33 mouse cellular contexts compared by ENCODE assay signal in genomic region chr11:58804393-58804792, GRCm38 (mm10). TPM values are rescaled to one million over a fixed set of nuclear protein-coding genes. Genes with fewer than 3 reads are reported as not detected.
DNase-seq lines count a peak whose midpoint lies in the region; ATAC-seq and TF ChIP-seq lines count a peak whose summit lies in the region.
"Had no signal": no experiment of that assay in that cellular context is flagged by ENCODE, and none has a peak within 500 bp of the region (broad histone marks: within the 10 kb centered on the region; RNA-seq: fewer than 3 reads in every experiment).

No protein-coding gene starts in this region.

- no peak overlapping the region for H3K9ac ChIP-seq in liver, adult 2 months (ENCODE audit: low read depth, low read length)
- no peak overlapping the region for H3K9ac ChIP-seq in intestine, postnatal 0 days (ENCODE audit: low read depth, low read length)
- H3K9ac ChIP-seq in stomach, embryonic 15.5 days: no peak overlapping the region
- H3K9ac ChIP-seq: embryonic facial prominence, embryonic 13.5 days; forebrain, embryonic 13.5 days; hindbrain, embryonic 12.5 days; hindbrain, embryonic 15.5 days had no signal

- H3K4me2 ChIP-seq in intestine, postnatal 0 days (replicated peaks; ENCODE audit: low read depth): no peak overlapping the region
- H3K4me2 ChIP-seq in stomach, embryonic 15.5 days: no peak overlapping the region
- H3K4me2 ChIP-seq: embryonic facial prominence, embryonic 13.5 days; forebrain, embryonic 13.5 days; heart, embryonic 11.5 days; hindbrain, embryonic 12.5 days; hindbrain, embryonic 15.5 days had no signal

- TF ChIP-seq POLR2A in liver, adult 2 months (IDR thresholded peaks at IDR 0.05; ENCODE audit: extremely low read depth, insufficient read depth, low read length): no peak

- no peaks in the 10 kb centered on the region for H3K9me3 ChIP-seq in intestine, postnatal 0 days (ENCODE audit: control insufficient read depth)
- H3K9me3 ChIP-seq in stomach, embryonic 15.5 days: no peaks in the 10 kb centered on the region
- H3K9me3 ChIP-seq in midbrain, embryonic 10.5 days (replicated peaks): no peaks in the 10 kb centered on the region
- H3K9me3 ChIP-seq: embryonic facial prominence, embryonic 13.5 days; forebrain, embryonic 13.5 days; G1E; hindbrain, embryonic 12.5 days; hindbrain, embryonic 15.5 days had no signal

- ATAC-seq in intestine, postnatal 0 days: 0 out of 2 replicates have a peak, but pooled peaks have one; percentile 25
- peak; percentile 76; the same call in 1 of the 2 replicates for ATAC-seq in stomach, embryonic 15.5 days (ENCODE audit: insufficient read depth, low FRiP score, low read depth)
- ATAC-seq: forebrain, embryonic 13.5 days; forebrain, embryonic 16.5 days; Patski had no signal

- peaks cover 7% of the 10 kb centered on the region for H3K4me1 ChIP-seq in liver, adult 2 months (ENCODE audit: control insufficient read depth, insufficient read depth, low read length)
- 0 out of 2 replicates have a peak, but pooled peaks cover 2% of the 10 kb centered on the region for H3K4me1 ChIP-seq in intestine, postnatal 0 days (replicated peaks; ENCODE audit: control insufficient read depth, insufficient read depth, low read length)
- 0 out of 2 replicates have a peak, but pooled peaks cover 8% of the 10 kb centered on the region for H3K4me1 ChIP-seq in stomach, embryonic 15.5 days
- H3K4me1 ChIP-seq in midbrain, embryonic 10.5 days: peaks cover 16% of the 10 kb centered on the region

- H3K79me2 ChIP-seq in liver, adult 2 months (ENCODE audit: control insufficient read depth, insufficient read depth, low read length): no peaks in the 10 kb centered on the region

- WGBS in liver, adult 2 months: 17% methylated on average over 2 of the region's 2 CpGs
- WGBS in intestine, postnatal 0 days: 14% methylated on average over 2 of the region's 2 CpGs
- 18% methylated on average over 2 of the region's 2 CpGs for WGBS in stomach, embryonic 15.5 days
- 77% methylated on average over 2 of the region's 2 CpGs for WGBS in midbrain, embryonic 10.5 days

- no peaks in the 10 kb centered on the region for H3K27me3 ChIP-seq in liver, adult 2 months (ENCODE audit: control insufficient read depth, insufficient read depth, low read length)
- H3K27me3 ChIP-seq in intestine, postnatal 0 days (replicated peaks; ENCODE audit: control insufficient read depth, insufficient read depth, low read length): no peaks in the 10 kb centered on the region
- no peaks in the 10 kb centered on the region for H3K27me3 ChIP-seq in stomach, embryonic 15.5 days (replicated peaks)
- no peaks in the 10 kb centered on the region for H3K27me3 ChIP-seq in midbrain, embryonic 10.5 days (ENCODE audit: low read depth, poor library complexity, severe bottlenecking)
- H3K27me3 ChIP-seq: embryonic facial prominence, embryonic 13.5 days; forebrain, embryonic 13.5 days; hindbrain, embryonic 12.5 days; hindbrain, embryonic 15.5 days had no signal

- TF ChIP-seq CTCF in liver, adult 2 months (IDR thresholded peaks at IDR 0.05; ENCODE audit: low read depth, low read length): no peak
- no peak for TF ChIP-seq CTCF in intestine, postnatal 0 days (IDR thresholded peaks at IDR 0.05; ENCODE audit: low read depth)

- DNase-seq in liver, adult 2 months (ENCODE audit: extremely low read depth, low read depth, low spot score): peak; percentile 6
- DNase-seq in liver: no peak
- peak; percentile 45 for DNase-seq in yolk sac, embryonic 10.5 days (ENCODE audit: low spot score)
- no peak for DNase-seq in ovary, postnatal 10 days (ENCODE audit: low spot score)
- no peak for DNase-seq in midbrain, embryonic 10.5 days (ENCODE audit: low spot score)
- DNase-seq in embryo, embryonic 11 days: no peak
- DNase-seq: adrenal gland, postnatal 10 days; adrenal gland, postnatal 36 days; B cell, adult 2 months; cerebellum, adult 18-20 months; cerebellum, adult 9-10 months; cerebellum, postnatal 14 days; gastrocnemius, adult 2 months; gastrocnemius, postnatal 14 days had no signal

- no peak overlapping the region for H3K27ac ChIP-seq in liver, adult 2 months (replicated peaks; ENCODE audit: insufficient read depth, low read depth, low read length)
- H3K27ac ChIP-seq in intestine, postnatal 0 days (ENCODE audit: low read depth, low read length): no peak overlapping the region
- peak overlapping the region; percentile 48; the same call in 1 of the 2 replicates for H3K27ac ChIP-seq in stomach, embryonic 15.5 days
- H3K27ac ChIP-seq in midbrain, embryonic 10.5 days (replicated peaks): no peak overlapping the region
- H3K27ac ChIP-seq: embryonic facial prominence, embryonic 13.5 days; forebrain, embryonic 13.5 days; gastrocnemius, adult 2 months; hindbrain, embryonic 12.5 days; hindbrain, embryonic 15.5 days had no signal

- no peaks in the 10 kb centered on the region for H3K36me3 ChIP-seq in liver, adult 2 months (ENCODE audit: control insufficient read depth, insufficient read depth, low read length)
- H3K36me3 ChIP-seq in intestine, postnatal 0 days (ENCODE audit: control insufficient read depth, insufficient read depth): no peaks in the 10 kb centered on the region
- H3K36me3 ChIP-seq in stomach, embryonic 15.5 days: no peaks in the 10 kb centered on the region
- H3K36me3 ChIP-seq in midbrain, embryonic 10.5 days: no peaks in the 10 kb centered on the region
- H3K36me3 ChIP-seq: embryonic facial prominence, embryonic 13.5 days; G1E; hindbrain, embryonic 12.5 days; hindbrain, embryonic 15.5 days had no signal

- no peak overlapping the region for H3K4me3 ChIP-seq in liver, adult 2 months (ENCODE audit: insufficient read depth, low read depth, low read length)
- no peak overlapping the region for H3K4me3 ChIP-seq in intestine, postnatal 0 days (ENCODE audit: low read depth, low read length)
- no peak overlapping the region for H3K4me3 ChIP-seq in stomach, embryonic 15.5 days (replicated peaks)
- no peak overlapping the region for H3K4me3 ChIP-seq in midbrain, embryonic 10.5 days
- H3K4me3 ChIP-seq: embryonic facial prominence, embryonic 13.5 days; erythroblast, embryonic 14.5 days; forebrain, embryonic 13.5 days; gastrocnemius, adult 2 months; hindbrain, embryonic 12.5 days; hindbrain, embryonic 15.5 days had no signal

RNA-seq across cellular contexts. Expression of gene Fam183b, which starts 2.6 kb away (rescaled TPM):
- total RNA-seq in liver, adult 2 months (2014; rRNA removed): not detected in 2 replicates
- polyA plus RNA-seq in liver, adult 2 months (2012; rRNA removed): not detected in 2 replicates
- polyA plus RNA-seq in intestine, postnatal 0 days (2015; fragmentation: Nextera tagmentation; extraction: Ambion mirVana): 1.9 and 4.1 TPM in 2 replicates
- polyA plus RNA-seq in stomach, embryonic 15.5 days (2015; fragmentation: Nextera tagmentation; extraction: Ambion mirVana): 9.6 and 14.0 TPM in 2 replicates
- 3.8 and 6.1 TPM in 2 replicates for polyA plus RNA-seq in midbrain, embryonic 10.5 days (2016; fragmentation: Nextera tagmentation; extraction: Ambion mirVana)
- total RNA-seq: G1E; gastrocnemius, adult 2 months; gastrocnemius, postnatal 14 days; heart, postnatal 25 days; hematopoietic stem cell, adult 5-6 weeks had no signal
- polyA plus RNA-seq: embryonic facial prominence, embryonic 13.5 days; erythroblast, embryonic 14.5 days; G1E; Patski had no signal

RNA-seq across cellular contexts. Expression of gene Olfr313, which starts 10.4 kb away (rescaled TPM):
- not detected in 2 replicates for total RNA-seq in liver, adult 2 months (2014; rRNA removed)
- polyA plus RNA-seq in liver, adult 2 months (2012; rRNA removed): not detected in 2 replicates
- polyA plus RNA-seq in intestine, postnatal 0 days (2015; fragmentation: Nextera tagmentation; extraction: Ambion mirVana): not detected in 2 replicates
- not detected in 2 replicates for polyA plus RNA-seq in stomach, embryonic 15.5 days (2015; fragmentation: Nextera tagmentation; extraction: Ambion mirVana)
- polyA plus RNA-seq in midbrain, embryonic 10.5 days (2016; fragmentation: Nextera tagmentation; extraction: Ambion mirVana): not detected in 2 replicates
- total RNA-seq: adrenal gland, adult 18-20 months; adrenal gland, postnatal 10 days; adrenal gland, postnatal 36 days; gastrocnemius, adult 2 months; gastrocnemius, postnatal 14 days; heart, adult 8-10 months; heart, postnatal 25 days; hematopoietic stem cell, adult 5-6 weeks had no signal
- polyA plus RNA-seq: embryonic facial prominence, embryonic 13.5 days; erythroblast, embryonic 14.5 days; forebrain, embryonic 13.5 days; forebrain, embryonic 16.5 days; G1E; gonadal fat pad, adult 2 months; heart, embryonic 11.5 days; hindbrain, embryonic 12.5 days; hindbrain, embryonic 15.5 days; Patski had no signal

RNA-seq across cellular contexts. Expression of gene Olfr314, which starts 21.6 kb away (rescaled TPM):
- total RNA-seq in liver, adult 2 months (2014; rRNA removed): not detected in 2 replicates
- polyA plus RNA-seq in liver, adult 2 months (2012; rRNA removed): not detected in 2 replicates
- not detected in 2 replicates for polyA plus RNA-seq in intestine, postnatal 0 days (2015; fragmentation: Nextera tagmentation; extraction: Ambion mirVana)
- not detected in 2 replicates for polyA plus RNA-seq in stomach, embryonic 15.5 days (2015; fragmentation: Nextera tagmentation; extraction: Ambion mirVana)
- polyA plus RNA-seq in midbrain, embryonic 10.5 days (2016; fragmentation: Nextera tagmentation; extraction: Ambion mirVana): not detected in 2 replicates
- total RNA-seq: adrenal gland, adult 18-20 months; adrenal gland, postnatal 10 days; adrenal gland, postnatal 36 days; CH12.LX; gastrocnemius, adult 2 months; gastrocnemius, postnatal 14 days; heart, adult 8-10 months; heart, postnatal 25 days; hematopoietic stem cell, adult 5-6 weeks had no signal
- polyA plus RNA-seq: embryonic facial prominence, embryonic 13.5 days; erythroblast, embryonic 14.5 days; forebrain, embryonic 13.5 days; forebrain, embryonic 16.5 days; G1E; gonadal fat pad, adult 2 months; heart, embryonic 11.5 days; heart, postnatal 0 days; hindbrain, embryonic 12.5 days; hindbrain, embryonic 15.5 days; Patski had no signal

RNA-seq across cellular contexts. Expression of gene Olfr312, which starts 24.6 kb away (rescaled TPM):
- total RNA-seq in liver, adult 2 months (2014; rRNA removed): not detected in 2 replicates
- not detected in 2 replicates for polyA plus RNA-seq in liver, adult 2 months (2012; rRNA removed)
- polyA plus RNA-seq in intestine, postnatal 0 days (2015; fragmentation: Nextera tagmentation; extraction: Ambion mirVana): not detected in 2 replicates
- polyA plus RNA-seq in stomach, embryonic 15.5 days (2015; fragmentation: Nextera tagmentation; extraction: Ambion mirVana): not detected in 2 replicates
- not detected in 2 replicates for polyA plus RNA-seq in midbrain, embryonic 10.5 days (2016; fragmentation: Nextera tagmentation; extraction: Ambion mirVana)
- total RNA-seq: adrenal gland, adult 18-20 months; adrenal gland, postnatal 10 days; adrenal gland, postnatal 36 days; CH12.LX; gastrocnemius, adult 2 months; gastrocnemius, postnatal 14 days; heart, adult 8-10 months; heart, postnatal 25 days; hematopoietic stem cell, adult 5-6 weeks had no signal
- polyA plus RNA-seq: embryonic facial prominence, embryonic 13.5 days; erythroblast, embryonic 14.5 days; forebrain, embryonic 13.5 days; forebrain, embryonic 16.5 days; G1E; gonadal fat pad, adult 2 months; heart, embryonic 11.5 days; hindbrain, embryonic 12.5 days; hindbrain, embryonic 15.5 days; Patski had no signal

RNA-seq across cellular contexts. Expression of gene Olfr315, which starts 31.4 kb away (rescaled TPM):
- not detected in 2 replicates for total RNA-seq in liver, adult 2 months (2014; rRNA removed)
- polyA plus RNA-seq in liver, adult 2 months (2012; rRNA removed): not detected in 2 replicates
- not detected in 2 replicates for polyA plus RNA-seq in intestine, postnatal 0 days (2015; fragmentation: Nextera tagmentation; extraction: Ambion mirVana)
- not detected in 2 replicates for polyA plus RNA-seq in stomach, embryonic 15.5 days (2015; fragmentation: Nextera tagmentation; extraction: Ambion mirVana)
- polyA plus RNA-seq in midbrain, embryonic 10.5 days (2016; fragmentation: Nextera tagmentation; extraction: Ambion mirVana): not detected in 2 replicates
- total RNA-seq: adrenal gland, adult 18-20 months; adrenal gland, postnatal 10 days; adrenal gland, postnatal 36 days; CH12.LX; G1E; gastrocnemius, adult 2 months; gastrocnemius, postnatal 14 days; heart, adult 8-10 months; heart, postnatal 25 days; hematopoietic stem cell, adult 5-6 weeks had no signal
- polyA plus RNA-seq: embryonic facial prominence, embryonic 13.5 days; erythroblast, embryonic 14.5 days; forebrain, embryonic 13.5 days; forebrain, embryonic 16.5 days; G1E; gonadal fat pad, adult 2 months; heart, embryonic 11.5 days; heart, embryonic 14.5 days; heart, postnatal 0 days; hindbrain, embryonic 12.5 days; hindbrain, embryonic 15.5 days; Patski had no signal

Comparison
In these comparisons a context has a peak if more than half of its experiments do, and no peak if none do; other contexts are left out.
1. DNase-seq: peak in liver, adult 2 months (single experiment) and yolk sac, embryonic 10.5 days (single experiment); none in liver (single experiment), ovary, postnatal 10 days (single experiment), midbrain, embryonic 10.5 days (single experiment) and embryo, embryonic 11 days (single experiment).